ENCODE assay signal across 11 mouse cellular contexts in genomic region chr11:111450811-111451494, GRCm38 (mm10).
DNase-seq lines count a peak whose midpoint lies in the region; ATAC-seq and TF ChIP-seq lines count a peak whose summit lies in the region.
"Had no signal": no experiment of that assay in that cellular context is flagged by ENCODE, and none has a peak within 500 bp of the region (broad histone marks: within the 10 kb centered on the region; RNA-seq: fewer than 3 reads in every experiment).

No protein-coding gene starts in this region.

- no peaks in the 10 kb centered on the region for H3K36me3 ChIP-seq in forebrain, embryonic 14.5 days (ENCODE audit: control insufficient read depth, insufficient read depth, low read length)
- H3K36me3 ChIP-seq in forebrain, embryonic 10.5 days (replicated peaks): no peaks in the 10 kb centered on the region
- no peaks in the 10 kb centered on the region for H3K36me3 ChIP-seq in hindbrain, postnatal 0 days (ENCODE audit: insufficient read depth, low read length)
- no peaks in the 10 kb centered on the region for H3K36me3 ChIP-seq in hindbrain, embryonic 10.5 days
- H3K36me3 ChIP-seq in lung, postnatal 0 days (ENCODE audit: insufficient read depth, low read length): no peaks in the 10 kb centered on the region
- H3K36me3 ChIP-seq: liver, embryonic 12.5 days; midbrain, embryonic 10.5 days had no signal

- 0 out of 2 replicates have a peak, but pooled peaks cover 3% of the 10 kb centered on the region for H3K4me1 ChIP-seq in forebrain, embryonic 14.5 days (ENCODE audit: control insufficient read depth, insufficient read depth, low read length)
- H3K4me1 ChIP-seq in forebrain, embryonic 10.5 days: no peaks in the 10 kb centered on the region
- H3K4me1 ChIP-seq in hindbrain, postnatal 0 days (ENCODE audit: insufficient read depth, low read length): no peaks in the 10 kb centered on the region
- H3K4me1 ChIP-seq in hindbrain, embryonic 10.5 days (replicated peaks): no peaks in the 10 kb centered on the region
- no peaks in the 10 kb centered on the region for H3K4me1 ChIP-seq in lung, postnatal 0 days (ENCODE audit: insufficient read depth, low read depth, low read length)
- H3K4me1 ChIP-seq: liver, embryonic 12.5 days; midbrain, embryonic 10.5 days had no signal

- H3K9me3 ChIP-seq in forebrain, embryonic 14.5 days (replicated peaks; ENCODE audit: control insufficient read depth, low read length): no peaks in the 10 kb centered on the region
- H3K9me3 ChIP-seq in forebrain, embryonic 10.5 days: no peaks in the 10 kb centered on the region
- no peaks in the 10 kb centered on the region for H3K9me3 ChIP-seq in hindbrain, postnatal 0 days (ENCODE audit: low read length)
- no peaks in the 10 kb centered on the region for H3K9me3 ChIP-seq in hindbrain, embryonic 10.5 days
- H3K9me3 ChIP-seq in lung, postnatal 0 days (ENCODE audit: low read length): no peaks in the 10 kb centered on the region
- H3K9me3 ChIP-seq: liver, embryonic 12.5 days; midbrain, embryonic 10.5 days had no signal

- H3K9ac ChIP-seq in forebrain, embryonic 14.5 days (ENCODE audit: low read length): no peak overlapping the region
- H3K9ac ChIP-seq in hindbrain, postnatal 0 days (replicated peaks; ENCODE audit: low read length): no peak overlapping the region
- H3K9ac ChIP-seq in lung, postnatal 0 days (replicated peaks; ENCODE audit: low read depth): no peak overlapping the region
- H3K9ac ChIP-seq: liver, embryonic 12.5 days had no signal

- 74% methylated on average over 3 of the region's 3 CpGs for WGBS in forebrain, embryonic 14.5 days
- WGBS in forebrain, embryonic 10.5 days: 93% methylated on average over 3 of the region's 3 CpGs
- WGBS in hindbrain, postnatal 0 days: 59% methylated on average over 3 of the region's 3 CpGs
- WGBS in hindbrain, embryonic 10.5 days: 86% methylated on average over 3 of the region's 3 CpGs
- 60% methylated on average over 3 of the region's 3 CpGs for WGBS in lung, postnatal 0 days

- no peak overlapping the region for H3K4me2 ChIP-seq in forebrain, embryonic 14.5 days (ENCODE audit: low read length)
- peak overlapping the region; percentile 26; the same call in 1 of the 2 replicates for H3K4me2 ChIP-seq in hindbrain, postnatal 0 days (ENCODE audit: low read depth, low read length)
- H3K4me2 ChIP-seq in lung, postnatal 0 days (replicated peaks; ENCODE audit: low read depth, low read length): 0 out of 2 replicates have a peak overlapping the region, but pooled peaks have one; percentile 25
- H3K4me2 ChIP-seq: liver, embryonic 12.5 days had no signal

- no peak overlapping the region for H3K27ac ChIP-seq in forebrain, embryonic 14.5 days (ENCODE audit: low read depth, low read length)
- H3K27ac ChIP-seq in forebrain, embryonic 10.5 days: no peak overlapping the region
- no peak overlapping the region for H3K27ac ChIP-seq in hindbrain, postnatal 0 days
- H3K27ac ChIP-seq in hindbrain, embryonic 10.5 days: no peak overlapping the region
- no peak overlapping the region for H3K27ac ChIP-seq in lung, postnatal 0 days (ENCODE audit: low read length)
- H3K27ac ChIP-seq: liver, embryonic 12.5 days; midbrain, embryonic 10.5 days had no signal

- peak; percentile 84; the same call in 1 of the 2 replicates for ATAC-seq in forebrain, embryonic 14.5 days
- ATAC-seq in hindbrain, postnatal 0 days: no peak
- ATAC-seq in lung, postnatal 0 days: no peak
- ATAC-seq: liver, embryonic 12.5 days had no signal

- peak; percentile 81 for DNase-seq in forebrain, embryonic 14.5 days (ENCODE audit: low spot score)
- no peak for DNase-seq in forebrain, embryonic 10.5 days (ENCODE audit: extremely low spot score, low spot score)
- peak; percentile 66 for DNase-seq in hindbrain, postnatal 0 days (ENCODE audit: low spot score)
- DNase-seq in hindbrain, embryonic 10.5 days (ENCODE audit: low spot score): no peak
- peak; percentile 6 for DNase-seq in lung, postnatal 0 days (ENCODE audit: low spot score)
- no peak for DNase-seq in lung, postnatal 14 days
- DNase-seq in frontal cortex, postnatal 36 days (ENCODE audit: low spot score in 2 of 2): peak; percentile 5 to 43
- no peak for DNase-seq in thymus, postnatal 4 days
- DNase-seq: gastrocnemius, postnatal 36 days had no signal

- H3K4me3 ChIP-seq in forebrain, embryonic 14.5 days (ENCODE audit: low read depth, low read length): no peak overlapping the region
- H3K4me3 ChIP-seq in forebrain, embryonic 10.5 days: no peak overlapping the region
- no peak overlapping the region for H3K4me3 ChIP-seq in hindbrain, postnatal 0 days (ENCODE audit: low read length)
- no peak overlapping the region for H3K4me3 ChIP-seq in hindbrain, embryonic 10.5 days
- H3K4me3 ChIP-seq in lung, postnatal 0 days (ENCODE audit: low read depth, low read length): no peak overlapping the region
- H3K4me3 ChIP-seq: liver, embryonic 12.5 days; midbrain, embryonic 10.5 days had no signal

- no peaks in the 10 kb centered on the region for H3K27me3 ChIP-seq in forebrain, embryonic 14.5 days (replicated peaks; ENCODE audit: control insufficient read depth, insufficient read depth, low read length)
- no peaks in the 10 kb centered on the region for H3K27me3 ChIP-seq in forebrain, embryonic 10.5 days (ENCODE audit: poor library complexity, severe bottlenecking)
- no peaks in the 10 kb centered on the region for H3K27me3 ChIP-seq in hindbrain, postnatal 0 days (ENCODE audit: insufficient read depth, low read length)
- H3K27me3 ChIP-seq in hindbrain, embryonic 10.5 days (ENCODE audit: insufficient read depth, poor library complexity, severe bottlenecking): no peaks in the 10 kb centered on the region
- no peaks in the 10 kb centered on the region for H3K27me3 ChIP-seq in lung, postnatal 0 days (replicated peaks; ENCODE audit: insufficient read depth, low read length)
- H3K27me3 ChIP-seq: liver, embryonic 12.5 days had no signal

- TF ChIP-seq CTCF in hindbrain, postnatal 0 days (IDR thresholded peaks at IDR 0.05; ENCODE audit: low read depth): no peak
- TF ChIP-seq CTCF in lung, postnatal 0 days (IDR thresholded peaks at IDR 0.05): no peak

- no peak for TF ChIP-seq EP300 in lung, postnatal 0 days (IDR thresholded peaks at IDR 0.05)

Comparison
In these comparisons a context has a peak if more than half of its experiments do, and no peak if none do; other contexts are left out.
1. DNase-seq: peak in forebrain, embryonic 14.5 days (single experiment), hindbrain, postnatal 0 days (single experiment), lung, postnatal 0 days (single experiment) and frontal cortex, postnatal 36 days (2 of 2); none in forebrain, embryonic 10.5 days (single experiment), hindbrain, embryonic 10.5 days (single experiment), lung, postnatal 14 days (single experiment) and thymus, postnatal 4 days (single experiment).